Mouse (Mus musculus) midbrain, postnatal 0 days (tissue): Measurements from ENCODE around the gene Ddi2. TPM values are rescaled to one million over a fixed set of nuclear protein-coding genes. Genes with fewer than 3 reads are reported as not detected.

Experiments used
- ATAC-seq: fragments of 200-750 bp; cut with Nextera tagmentation; 2 replicates; pipeline ENCODE4 v1.8.0; 2017; ENCODE audit warnings: moderate number of reproducible peaks, mild to moderate bottlenecking, moderate TSS enrichment, moderate library complexity; ENCODE audit not compliant: low FRiP score
- DNase-seq: peaks from one replicate; pipeline ENCODE4 v3.0.0-alpha.2; 2015; ENCODE audit warnings: low spot score
- H3K27ac ChIP-seq: fragments of 300-500 bp; sonication (generic); 2 replicates; pipeline ENCODE4 v1.5.1; 2014; ENCODE audit warnings: low read depth, mild to moderate bottlenecking, low read length, mixed read lengths
- H3K27me3 ChIP-seq: fragments of 300-500 bp; sonication (generic); 2 replicates; pipeline ENCODE4 v1.6.1; 2014; ENCODE audit warnings: low read length, control low read depth, mixed read lengths; ENCODE audit not compliant: insufficient read depth
- H3K36me3 ChIP-seq: fragments of 300-500 bp; sonication (generic); 2 replicates; pipeline ENCODE4 v1.6.1; 2014; ENCODE audit warnings: low read length, control low read depth, mixed read lengths; ENCODE audit not compliant: insufficient read depth
- H3K4me1 ChIP-seq: fragments of 300-500 bp; sonication (generic); 2 replicates; pipeline ENCODE4 v1.6.1; 2014; ENCODE audit warnings: mild to moderate bottlenecking, control low read depth, antibody characterized with exemption, low read length, mixed read lengths; ENCODE audit not compliant: insufficient read depth
- H3K4me2 ChIP-seq: fragments of 300-500 bp; sonication (generic); 2 replicates; pipeline ENCODE4 v1.6.1; 2014; ENCODE audit warnings: low read depth, mild to moderate bottlenecking, low read length, mixed read lengths; ENCODE audit not compliant: poor library complexity, severe bottlenecking
- H3K4me3 ChIP-seq: fragments of 300-500 bp; sonication (generic); 2 replicates; pipeline ENCODE4 v1.5.1; 2014; ENCODE audit warnings: low read depth, mild to moderate bottlenecking, low read length, moderate library complexity
- H3K9ac ChIP-seq: fragments of 300-500 bp; sonication (generic); replicated peaks from 2 replicates; pipeline ENCODE4 v1.6.1; 2014; ENCODE audit warnings: mild to moderate bottlenecking, low read length, moderate library complexity, mixed read lengths; ENCODE audit not compliant: poor library complexity, severe bottlenecking
- H3K9me3 ChIP-seq: fragments of 300-500 bp; sonication (generic); 2 replicates; pipeline ENCODE4 v1.6.1; 2016; ENCODE audit warnings: low read length, control low read depth
- CTCF ChIP-seq: IDR thresholded peaks from 2 replicates; pipeline ENCODE4 v1.5.1; 2016; ENCODE audit warnings: antibody characterized with exemption, mild to moderate bottlenecking
- WGBS: fragments of 180-500 bp; shearing (Covaris S2); extraction: QIAGEN DNeasy Blood & Tissue Kit; methylation state at CpG from one replicate; pipeline ENCODE4 v1.1.7; 2014; 5-methylcytosine and 5-hydroxymethylcytosine counted together
- polyA plus RNA-seq: library from polyadenylated mRNA; unstranded; fragments of >200 nt; fragmentation: Nextera tagmentation; extraction: Ambion mirVana; gene quantifications from 2 replicates; pipeline ENCODE4 v1.2.1, GENCODE M21; 2015
- total RNA-seq: library from RNA; depleted of rRNA; stranded (reverse); fragments of >200 nt; gene quantifications from 2 replicates; pipeline ENCODE4 v1.2.3, GENCODE M21; 2014

The Ddi2 gene
- total and polyA plus RNA-seq, 2 experiments from 2014 or later: 9.2 to 25.7 TPM

DNA sequence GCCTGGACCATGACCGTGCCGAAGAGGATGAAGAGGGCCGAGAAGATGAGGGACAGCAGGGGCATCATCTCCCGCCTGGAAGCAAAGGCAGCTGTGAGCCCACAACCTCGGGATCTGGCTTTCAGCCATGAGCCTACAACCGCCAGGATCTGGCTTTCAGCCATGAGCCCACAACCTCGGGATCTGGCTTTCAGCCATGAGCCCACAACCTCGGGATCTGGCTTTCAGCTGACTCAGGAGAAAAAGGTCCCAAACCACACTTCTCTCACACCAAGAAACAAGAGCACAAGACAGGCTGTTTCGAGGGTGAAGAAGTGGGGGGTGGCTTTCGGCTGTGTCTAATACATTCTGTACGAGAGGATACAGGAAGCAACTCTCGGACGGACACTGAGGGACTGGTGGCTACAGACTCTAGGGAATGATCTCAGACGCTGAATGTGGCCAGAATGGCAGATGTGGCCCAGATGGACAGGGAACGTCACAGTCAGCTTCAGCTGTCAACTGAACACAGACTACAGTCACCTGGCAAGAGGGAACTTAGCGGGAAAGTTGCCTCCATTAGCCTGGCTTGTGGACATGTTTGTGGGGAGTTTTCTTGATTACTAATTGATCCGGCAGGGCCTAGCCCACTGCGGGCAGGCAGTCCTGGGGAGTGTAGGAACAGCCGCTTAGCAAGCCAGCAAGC lies 43.6 kb upstream of the Ddi2 start:
- H3K4me1 ChIP-seq: no peaks in the 10 kb centered on the region
- peak overlapping the region; percentile 47; the same call in 1 of the 2 replicates for H3K27ac ChIP-seq
- no peaks in the 10 kb centered on the region for H3K9me3 ChIP-seq
- H3K9ac ChIP-seq: no peak overlapping the region
- no peak overlapping the region for H3K4me2 ChIP-seq
- 49% methylated on average over 19 of the region's 19 CpGs for WGBS
- no peaks in the 10 kb centered on the region for H3K27me3 ChIP-seq
- ATAC-seq (peak; percentile 60), DNase-seq (peak; percentile 81)
- no peak for TF ChIP-seq CTCF
- H3K4me3 ChIP-seq: no peak overlapping the region
- peaks cover 75% of the 10 kb centered on the region for H3K36me3 ChIP-seq

DNA sequence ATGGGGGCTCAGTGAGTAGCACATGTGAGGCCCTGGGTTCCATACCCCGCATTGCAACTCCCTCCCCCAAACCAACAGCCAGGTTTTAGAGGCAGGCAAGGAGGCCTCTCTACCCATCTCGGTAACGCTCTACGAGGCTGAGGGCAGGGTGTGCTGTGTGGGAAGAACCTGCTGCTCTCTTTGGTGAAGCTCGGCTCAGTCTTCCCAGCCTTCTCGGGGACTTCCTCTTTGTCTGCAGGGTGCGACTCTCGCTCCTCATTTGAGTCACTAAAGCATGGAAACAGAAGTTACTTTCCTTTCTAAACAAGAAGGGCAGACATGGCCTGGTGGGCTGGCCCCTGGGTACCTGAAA lies 43.1 kb upstream of the Ddi2 start:
- Histone ChIP-seq H3K27me3 (no peaks in the 10 kb centered on the region), H3K36me3 (peaks cover 71% of the 10 kb centered on the region), H3K9me3 (no peaks in the 10 kb centered on the region), H3K27ac (peak overlapping the region; percentile 47), H3K4me2 (no peak overlapping the region), H3K4me1 (no peaks in the 10 kb centered on the region), H3K9ac (no peak overlapping the region), H3K4me3 (no peak overlapping the region)
- no peak for DNase-seq
- WGBS: 59% methylated on average over 8 of the region's 8 CpGs
- ATAC-seq: no peak
- no peak for TF ChIP-seq CTCF

DNA sequence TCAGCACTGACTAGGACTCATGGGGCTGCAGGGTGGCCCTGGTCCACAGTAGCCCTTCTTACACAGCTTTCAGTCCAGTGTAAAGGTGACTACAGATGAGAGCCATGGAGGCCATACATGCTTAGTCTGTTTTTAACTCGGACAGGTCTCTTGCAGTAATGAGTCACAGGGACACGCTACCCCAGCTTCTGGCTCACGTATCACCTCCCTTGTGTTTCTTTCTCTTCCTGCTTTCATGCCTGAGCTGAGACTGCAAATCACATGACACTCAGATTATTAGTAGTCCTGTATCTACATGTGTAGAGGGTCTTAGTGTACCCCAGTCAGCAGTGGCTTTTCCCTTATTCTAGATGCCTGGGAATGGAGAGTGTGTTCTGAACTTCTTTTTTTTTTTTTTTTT lies 41.8 kb upstream of the Ddi2 start:
- no peaks in the 10 kb centered on the region for H3K27me3 ChIP-seq
- H3K4me1 ChIP-seq: no peaks in the 10 kb centered on the region
- TF ChIP-seq CTCF: no peak
- H3K9ac ChIP-seq: no peak overlapping the region
- H3K4me3 ChIP-seq: no peak overlapping the region
- no peak for DNase-seq
- no peak overlapping the region for H3K27ac ChIP-seq
- 92% methylated on average over 3 of the region's 3 CpGs for WGBS
- peaks cover 66% of the 10 kb centered on the region for H3K36me3 ChIP-seq
- no peak for ATAC-seq
- H3K9me3 ChIP-seq: no peaks in the 10 kb centered on the region
- no peak overlapping the region for H3K4me2 ChIP-seq

DNA sequence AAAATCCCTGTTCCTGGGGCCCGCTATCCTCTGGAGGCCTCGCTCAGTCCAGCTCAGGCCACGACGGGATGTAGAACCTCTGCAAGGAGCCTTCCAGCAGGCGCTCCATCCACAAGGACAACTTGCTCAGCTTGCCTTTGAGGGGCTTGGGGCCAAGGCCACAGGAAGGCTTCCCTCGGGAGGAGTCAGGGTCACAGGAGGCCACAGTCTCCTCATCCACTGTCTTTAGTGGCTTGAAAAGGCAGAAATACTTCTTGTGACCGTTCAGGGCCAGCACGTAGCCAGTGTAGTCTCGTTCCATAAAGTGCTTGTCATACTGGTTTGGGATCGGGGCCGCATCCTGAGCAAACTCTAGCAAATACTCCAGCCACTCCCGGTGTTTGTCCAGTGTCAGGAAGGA lies 40.3 kb upstream of the Ddi2 start:
- no peak overlapping the region for H3K9ac ChIP-seq
- H3K9me3 ChIP-seq: no peaks in the 10 kb centered on the region
- H3K36me3 ChIP-seq: peaks cover 58% of the 10 kb centered on the region
- no peaks in the 10 kb centered on the region for H3K27me3 ChIP-seq
- no peak overlapping the region for H3K27ac ChIP-seq
- no peak overlapping the region for H3K4me2 ChIP-seq
- H3K4me3 ChIP-seq: no peak overlapping the region
- no peaks in the 10 kb centered on the region for H3K4me1 ChIP-seq
- no peak for TF ChIP-seq CTCF
- ATAC-seq: no peak
- WGBS: 92% methylated on average over 12 of the region's 12 CpGs
- DNase-seq: no peak

DNA sequence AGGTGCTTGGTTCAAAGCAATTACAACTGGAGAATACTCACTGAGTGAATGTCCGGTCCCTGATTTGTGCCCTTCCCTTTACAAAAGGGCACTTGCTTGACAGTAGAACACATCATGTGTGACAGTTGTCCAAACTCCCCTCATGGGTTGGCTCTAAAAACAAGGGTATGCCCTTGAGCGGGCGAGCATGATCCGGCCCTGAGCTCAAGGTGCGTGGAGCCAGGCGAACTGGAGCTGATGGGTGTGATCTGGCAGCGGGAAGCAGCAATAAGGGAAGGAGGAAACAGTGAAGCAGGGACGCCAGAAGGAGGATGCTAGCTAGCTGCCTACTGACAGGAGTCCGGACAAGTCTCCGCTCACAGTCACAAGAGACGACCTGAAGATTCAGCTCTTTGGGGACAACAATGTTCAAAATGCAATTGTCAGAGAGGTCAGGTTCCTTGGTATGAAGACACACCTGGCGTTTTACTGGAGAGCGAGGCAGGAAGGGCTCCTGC lies 38.9 kb upstream of the Ddi2 start:
- WGBS: 95% methylated on average over 13 of the region's 13 CpGs
- Histone ChIP-seq H3K27ac (no peak overlapping the region), H3K4me3 (no peak overlapping the region), H3K9ac (no peak overlapping the region), H3K4me2 (no peak overlapping the region), H3K9me3 (no peaks in the 10 kb centered on the region), H3K27me3 (no peaks in the 10 kb centered on the region), H3K36me3 (peaks cover 52% of the 10 kb centered on the region), H3K4me1 (no peaks in the 10 kb centered on the region)
- TF ChIP-seq CTCF: no peak
- DNase-seq (no peak), ATAC-seq (no peak)

DNA sequence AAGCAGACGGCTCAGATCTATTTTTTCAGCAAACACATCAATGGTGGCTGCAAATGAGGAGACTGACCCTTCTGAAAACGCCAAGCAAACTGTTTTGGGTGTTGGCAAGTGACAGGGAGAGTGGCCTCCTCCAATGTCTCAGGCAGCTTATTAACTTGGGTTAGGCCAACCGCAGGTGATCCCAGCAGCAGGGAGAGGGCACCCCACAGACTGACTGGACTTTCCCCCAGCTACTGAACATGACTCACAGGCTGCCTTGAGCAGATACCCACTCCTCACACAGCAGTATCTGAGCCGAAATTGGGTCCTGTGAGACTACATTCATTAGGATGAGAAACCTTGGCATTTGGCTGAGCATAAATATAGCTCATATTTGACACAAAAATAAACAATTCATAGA lies 37.7 kb upstream of the Ddi2 start:
- Histone ChIP-seq H3K4me1 (no peaks in the 10 kb centered on the region), H3K36me3 (peaks cover 45% of the 10 kb centered on the region), H3K27ac (no peak overlapping the region), H3K4me2 (no peak overlapping the region), H3K4me3 (no peak overlapping the region), H3K27me3 (no peaks in the 10 kb centered on the region), H3K9me3 (no peaks in the 10 kb centered on the region), H3K9ac (no peak overlapping the region)
- TF ChIP-seq CTCF: no peak
- no peak for ATAC-seq
- no peak for DNase-seq
- 88% methylated on average over 4 of the region's 4 CpGs for WGBS
